Mouse (Mus musculus) frontal cortex, postnatal 14 days (tissue): ENCODE data around the gene Cars.
"Not testable (repeated sequence)": the region's sequence is repeated elsewhere in the genome, so short reads cannot be mapped to it uniquely, and the experiment has no call there.

Experiments
- DNase-seq, 2 experiments: peaks; one replicate each; pipeline ENCODE4 v3.0.0; 2022; ENCODE audit warnings: low spot score in 2 of 2

Cars gene

GRCm38 (mm10) chr7:143599428-143600230, at the start of gene Cars:
TSS of gene Cars (minus strand) at chr7:143600090.
- peak; percentile 85 to 88 for DNase-seq

GRCm38 (mm10) chr7:143649034-143649768, 49.3 kb upstream of the Cars start, which contains the start of gene Tnfrsf22:
TSS of gene Tnfrsf22 (minus strand) at chr7:143649661.
- peak; percentile 55 to 76 for DNase-seq

GRCm38 (mm10) chr7:143643949-143644348, 44.1 kb upstream of the Cars start:
- not testable (repeated sequence) for DNase-seq

- DNase-seq = no peak
These were observed 36.8 kb upstream of the Cars start for GRCm38 (mm10) chr7:143636674-143637073.

GRCm38 (mm10) chr7:143631503-143631902, 31.6 kb upstream of the Cars start:
- no peak for DNase-seq

- DNase-seq = no peak
These were observed 29.6 kb upstream of the Cars start for GRCm38 (mm10) chr7:143629501-143629900.

GRCm38 (mm10) chr7:143628540-143628939, 28.6 kb upstream of the Cars start, which contains the start of gene Tnfrsf26:
TSS of gene Tnfrsf26 (minus strand) at chr7:143628722.
- no peak for DNase-seq

GRCm38 (mm10) chr7:143627555-143628286, 27.8 kb upstream of the Cars start:
- no peak for DNase-seq

GRCm38 (mm10) chr7:143626178-143626577, 26.3 kb upstream of the Cars start:
- no peak for DNase-seq

- DNase-seq = no peak
These were observed 25.3 kb upstream of the Cars start for GRCm38 (mm10) chr7:143625151-143625550.

- no peak for DNase-seq
These were observed 24.7 kb upstream of the Cars start for GRCm38 (mm10) chr7:143624561-143624960.

GRCm38 (mm10) chr7:143620951-143621350, 21.1 kb upstream of the Cars start:
- DNase-seq = no peak

- no peak for DNase-seq
These were observed 14.7 kb upstream of the Cars start for GRCm38 (mm10) chr7:143614404-143615135.

- DNase-seq = no peak
These were observed 12.3 kb upstream of the Cars start for GRCm38 (mm10) chr7:143612215-143612614.

- no peak for DNase-seq
These were observed 5.4 kb upstream of the Cars start for GRCm38 (mm10) chr7:143605321-143605720.

GRCm38 (mm10) chr7:143604889-143605288, 5.0 kb upstream of the Cars start:
- DNase-seq = no peak

GRCm38 (mm10) chr7:143601705-143602104, 1.8 kb upstream of the Cars start:
- no peak for DNase-seq

- no peak for DNase-seq
These were observed 396 bp upstream of the Cars start for GRCm38 (mm10) chr7:143600231-143600740.

GRCm38 (mm10) chr7:143594865-143595264, 5.0 kb downstream of the Cars start:
- DNase-seq = peak in 1 of 2 experiments; percentile 8

GRCm38 (mm10) chr7:143592255-143592654, 7.6 kb downstream of the Cars start:
- DNase-seq = no peak

GRCm38 (mm10) chr7:143588006-143588405, 11.9 kb downstream of the Cars start:
- DNase-seq = no peak
